Mouse (Mus musculus): ENCODE data around the gene Aass.
"Not testable (repeated sequence)": the region's sequence is repeated elsewhere in the genome, so short reads cannot be mapped to it uniquely, and the experiment has no call there.

Aass gene

GRCm38 (mm10) chr6:23132573-23133181 lies at the start of gene Aass:
Gene Aass (minus strand): TSS chr6:23132986.
- DNase-seq = no peak

- DNase-seq = peak; percentile 21
Measured at GRCm38 (mm10) chr6:23180096-23180495, 47.3 kb upstream of the Aass start.

DNA sequence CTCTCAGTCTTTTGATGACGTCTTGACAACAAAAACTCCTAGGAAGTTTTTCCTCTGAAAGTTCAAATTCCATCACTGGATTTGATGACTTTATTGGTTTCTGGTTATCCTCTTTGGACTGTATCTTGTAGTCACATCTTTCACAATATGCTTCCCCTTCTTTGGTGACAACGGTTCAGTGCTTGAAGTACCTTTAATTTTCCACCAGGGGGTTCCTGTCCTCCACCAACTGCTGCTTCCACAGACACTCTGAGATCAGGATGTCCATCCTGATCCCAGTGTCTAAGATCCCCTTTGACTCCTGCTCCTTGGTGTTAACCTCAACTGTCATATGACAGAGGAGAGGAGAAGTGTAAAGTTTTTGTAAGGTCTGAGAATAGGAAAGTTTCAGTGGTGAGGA lies 31.0 kb upstream of the Aass start:
- DNase-seq = not testable (repeated sequence)

- DNase-seq = not testable (repeated sequence)
Measured at GRCm38 (mm10) chr6:23156357-23156756, 23.6 kb upstream of the Aass start.

GRCm38 (mm10) chr6:23153112-23153511 lies 20.3 kb upstream of the Aass start:
- DNase-seq = no peak

GRCm38 (mm10) chr6:23147221-23147620 lies 14.4 kb upstream of the Aass start:
- DNase-seq = no peak

DNA sequence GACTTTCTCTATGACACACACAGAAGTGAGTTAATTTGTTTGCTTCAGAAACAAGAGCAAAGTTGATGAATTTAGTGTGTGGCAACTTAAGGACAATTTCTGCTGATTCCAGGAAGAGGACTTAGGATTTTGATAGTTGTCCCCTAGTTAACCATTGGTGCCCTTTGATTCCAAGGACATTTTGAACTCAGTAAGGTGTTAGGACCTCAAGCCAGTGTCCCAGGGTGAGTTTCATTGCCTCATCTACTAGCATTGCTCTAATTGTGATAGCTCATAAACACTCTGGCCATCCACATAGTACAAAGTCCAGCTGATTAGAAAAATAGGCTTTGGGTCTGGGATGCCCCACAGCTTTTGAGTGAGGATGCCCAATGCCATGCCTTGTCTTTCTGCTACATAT lies 11.2 kb upstream of the Aass start:
- DNase-seq = no peak

- no peak for DNase-seq
Measured at GRCm38 (mm10) chr6:23131015-23131414, 1.8 kb downstream of the Aass start.

DNA sequence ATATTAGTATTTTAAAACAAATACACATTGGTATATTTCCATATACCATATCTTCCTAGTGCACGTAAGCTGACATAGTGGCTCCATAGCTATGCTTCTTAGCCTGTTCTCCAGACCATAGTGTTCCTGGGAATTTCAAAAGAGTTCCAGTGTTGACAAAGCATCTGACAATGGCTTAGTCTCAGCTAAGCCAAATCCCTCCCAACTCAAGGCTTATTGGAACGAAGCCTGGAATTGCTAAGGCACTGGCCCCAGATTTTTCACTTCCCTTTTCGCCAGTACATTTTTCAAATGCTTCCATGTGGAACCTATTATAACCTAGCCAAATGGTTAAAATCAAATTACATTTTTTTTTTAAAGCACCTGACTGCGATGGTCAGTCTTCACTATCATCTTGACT lies 3.6 kb downstream of the Aass start:
- DNase-seq = no peak

DNA sequence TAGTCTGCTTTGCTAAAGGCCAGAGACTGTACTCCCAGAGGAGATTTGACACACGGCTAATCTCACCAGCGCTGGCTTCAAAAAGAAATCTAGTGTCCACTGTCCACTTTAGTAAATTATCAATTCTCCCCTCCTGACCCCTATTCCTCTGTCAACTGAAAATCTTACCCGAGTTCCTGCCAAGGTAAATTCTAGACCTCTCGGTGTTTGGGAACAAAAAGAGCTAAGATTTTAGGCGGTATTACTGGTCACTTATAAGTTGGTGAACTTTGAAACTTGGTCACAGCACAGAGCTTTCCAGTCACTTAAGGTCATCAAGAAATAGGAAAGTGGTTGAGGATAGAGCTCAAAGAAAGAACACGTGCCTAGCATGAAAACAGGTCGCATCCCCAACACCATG lies 6.1 kb downstream of the Aass start:
- no peak for DNase-seq

DNA sequence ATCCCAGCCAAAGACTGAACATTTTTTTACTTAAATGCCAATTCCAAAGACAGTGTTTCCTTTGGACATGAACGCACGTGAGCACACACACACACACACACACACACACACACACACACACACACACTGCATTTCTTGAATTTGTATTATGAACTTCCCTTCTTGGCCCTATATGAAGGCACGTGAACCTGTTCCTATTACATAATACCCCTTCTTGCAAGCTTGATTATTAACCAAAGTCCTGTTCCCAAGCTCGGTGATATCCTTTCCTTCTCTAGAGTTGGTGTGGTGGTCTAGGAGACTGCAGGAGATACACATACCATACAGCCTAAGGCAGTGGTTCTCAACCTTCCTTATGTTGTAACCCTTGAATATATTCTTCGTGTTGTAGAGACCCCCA lies 7.0 kb downstream of the Aass start:
- no peak for DNase-seq

DNA sequence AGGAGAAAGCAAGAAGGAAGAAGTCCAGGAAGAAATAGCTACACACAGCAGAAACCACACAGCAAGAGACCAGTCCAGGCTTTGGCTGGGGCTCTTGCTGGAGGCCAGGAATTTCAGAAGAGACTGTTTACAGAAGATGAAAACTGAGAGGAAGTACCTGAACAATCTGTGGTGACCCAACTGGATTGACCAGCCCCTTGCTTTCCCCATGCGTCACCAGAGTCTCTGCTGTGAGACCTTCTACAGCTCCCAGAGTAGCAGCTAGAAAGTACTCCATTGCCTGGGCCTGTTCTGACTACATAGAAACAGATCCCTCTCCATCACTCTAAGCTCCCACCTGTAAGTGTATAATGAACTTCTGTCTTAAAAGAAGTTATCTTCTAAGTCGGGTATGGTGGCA lies 8.0 kb downstream of the Aass start:
- DNase-seq = no peak

GRCm38 (mm10) chr6:23122934-23123333 lies 9.9 kb downstream of the Aass start:
- peak; percentile 7 for DNase-seq

DNA sequence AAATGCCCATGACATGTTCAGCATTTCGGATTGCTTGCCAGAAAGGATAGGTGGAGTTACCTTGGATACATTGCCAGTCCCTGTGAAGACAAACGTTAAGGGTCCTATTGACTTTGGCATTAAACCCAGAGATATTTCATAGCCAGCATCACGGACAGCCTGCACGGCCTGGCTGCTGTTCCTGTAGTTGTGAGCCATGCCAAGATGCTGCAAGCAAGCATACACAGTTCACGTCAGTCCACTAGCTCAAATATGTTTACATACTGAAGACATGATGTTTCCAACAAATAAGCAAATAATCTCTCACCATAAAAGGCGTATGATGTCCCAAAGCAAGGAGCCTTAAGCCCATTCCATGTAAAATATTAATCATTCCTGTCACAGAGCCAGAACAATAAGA lies 18.0 kb downstream of the Aass start:
- no peak for DNase-seq

DNA sequence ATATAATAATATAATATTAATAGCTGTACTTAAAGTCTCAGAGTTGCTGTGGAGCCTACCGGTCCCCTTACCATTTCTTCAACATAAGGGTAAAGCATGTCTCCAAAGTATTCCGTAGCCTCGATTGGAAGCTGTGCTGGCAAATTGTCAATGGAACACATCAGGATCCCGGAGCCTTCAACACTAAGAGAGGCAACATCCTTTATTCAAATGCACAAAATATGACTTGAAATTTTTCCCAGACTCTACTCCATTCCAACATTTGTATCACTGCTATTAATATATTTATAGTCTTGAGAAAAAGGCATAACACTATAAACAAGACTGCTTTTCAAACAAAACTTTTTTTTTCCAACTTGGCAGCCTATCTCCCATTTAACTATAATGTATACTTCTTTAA lies 25.7 kb downstream of the Aass start:
- DNase-seq = no peak

DNA sequence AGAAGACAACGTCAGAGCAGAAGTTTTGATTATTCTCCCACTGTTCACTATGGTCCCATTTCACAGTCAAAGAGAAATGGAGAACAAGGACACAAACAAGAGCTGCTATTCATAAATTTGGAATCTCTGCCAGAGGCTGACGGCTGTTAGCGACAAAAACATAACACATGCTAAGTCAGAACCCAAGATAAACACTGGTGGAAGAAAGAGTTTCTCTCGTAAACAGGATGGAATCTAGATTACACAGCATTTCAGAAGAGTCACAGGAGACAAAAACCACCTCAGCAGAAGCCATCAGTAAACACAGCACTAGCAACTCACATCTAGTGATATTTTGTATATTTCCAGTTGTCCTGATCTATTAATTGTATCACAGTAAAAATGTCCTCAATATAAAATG lies 26.4 kb downstream of the Aass start:
- no peak for DNase-seq

- DNase-seq = not testable (repeated sequence)
Measured at GRCm38 (mm10) chr6:23090346-23091055, 42.3 kb downstream of the Aass start.

DNA sequence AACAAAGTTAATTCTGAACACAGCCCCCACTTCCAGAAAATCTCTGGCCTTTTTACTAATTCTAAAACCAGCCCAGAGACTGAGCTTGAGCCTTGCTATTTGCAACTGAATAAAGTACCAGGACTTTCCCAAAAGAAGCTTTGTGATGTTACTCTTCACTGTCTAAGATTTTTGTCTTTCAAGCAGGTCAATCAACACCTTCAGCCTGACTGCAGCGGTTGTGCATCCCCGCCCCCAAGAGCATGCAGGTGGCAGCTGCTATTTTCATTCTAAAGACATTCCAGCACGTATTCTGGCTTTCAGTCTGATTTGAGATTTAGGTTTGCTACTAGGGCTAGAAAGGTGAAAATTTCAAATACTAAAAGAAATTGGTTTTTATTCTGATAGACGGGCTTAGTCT lies 43.5 kb downstream of the Aass start:
- DNase-seq = not testable (repeated sequence)

GRCm38 (mm10) chr6:23084587-23085421 lies 48.0 kb downstream of the Aass start:
- DNase-seq = no peak

GRCm38 (mm10) chr6:23079991-23080680 lies 52.6 kb downstream of the Aass start:
- no peak for DNase-seq

DNA sequence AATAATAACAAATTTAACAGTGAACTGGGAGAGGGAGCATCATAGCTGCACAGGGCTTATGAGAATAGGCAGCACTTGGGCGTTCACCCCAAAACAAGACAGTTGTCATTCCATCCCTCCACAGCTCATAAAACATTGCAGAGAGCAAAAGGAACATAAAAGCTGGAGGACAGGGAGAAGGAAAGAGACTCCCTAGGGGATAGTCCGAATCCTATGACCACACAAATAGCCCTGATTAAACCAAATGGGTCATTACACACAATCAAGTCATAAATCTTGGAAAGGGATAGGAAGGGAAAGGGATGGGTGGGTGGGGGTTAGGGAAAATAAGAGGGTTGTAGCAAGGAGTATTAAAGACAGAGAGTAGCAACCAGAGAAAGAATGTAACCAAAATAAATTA lies 54.5 kb downstream of the Aass start:
- no peak for DNase-seq

DNA sequence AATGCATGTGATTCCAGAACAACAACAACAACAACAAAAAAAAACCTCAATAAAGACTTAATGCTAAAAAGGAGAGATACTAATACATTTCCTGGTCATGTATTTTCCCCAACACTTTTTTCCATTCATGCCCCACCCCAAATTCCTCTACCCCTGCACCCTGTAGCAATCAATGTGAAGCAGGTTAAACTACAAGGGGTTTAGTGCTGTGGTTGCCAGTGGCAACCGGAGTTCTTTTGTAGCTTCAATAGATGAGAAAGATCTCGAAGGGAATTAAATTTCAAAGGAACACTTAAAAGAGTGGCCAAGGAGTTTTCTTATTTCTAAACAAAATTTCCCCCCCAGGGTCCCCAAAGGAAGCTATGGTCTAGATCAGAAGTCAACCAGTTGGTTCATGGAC lies 56.7 kb downstream of the Aass start:
- DNase-seq = no peak

DNA sequence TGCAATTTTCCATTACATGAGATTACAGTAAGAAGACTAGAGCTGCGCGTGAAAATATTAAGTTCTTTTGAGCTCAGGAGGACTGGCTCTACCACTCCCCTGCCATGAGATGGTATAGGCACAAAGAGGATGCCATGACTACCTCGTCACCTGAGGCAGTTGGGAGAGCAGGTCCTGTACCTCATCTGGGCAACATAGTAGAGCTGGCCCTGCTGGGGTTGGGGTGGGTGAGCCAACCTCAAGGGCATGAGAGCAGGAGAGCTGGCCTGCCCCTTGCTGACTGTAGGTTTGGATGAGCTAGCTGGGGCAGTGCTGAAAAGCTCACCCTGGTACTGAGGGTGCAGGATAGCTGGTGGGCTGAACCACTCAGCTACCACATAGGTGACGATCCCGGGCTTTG lies 77.1 kb downstream of the Aass start:
- DNase-seq = no peak

All from thymus, postnatal 4 days (tissue).